Mouse (Mus musculus): ENCODE results near the gene Tbxa2r. TPM values are rescaled to one million over a fixed set of nuclear protein-coding genes. Genes with fewer than 3 reads are reported as not detected.

The Tbxa2r gene
- polyA plus RNA-seq, 1 experiment from 2014 or later, result 2.6 TPM

DNA sequence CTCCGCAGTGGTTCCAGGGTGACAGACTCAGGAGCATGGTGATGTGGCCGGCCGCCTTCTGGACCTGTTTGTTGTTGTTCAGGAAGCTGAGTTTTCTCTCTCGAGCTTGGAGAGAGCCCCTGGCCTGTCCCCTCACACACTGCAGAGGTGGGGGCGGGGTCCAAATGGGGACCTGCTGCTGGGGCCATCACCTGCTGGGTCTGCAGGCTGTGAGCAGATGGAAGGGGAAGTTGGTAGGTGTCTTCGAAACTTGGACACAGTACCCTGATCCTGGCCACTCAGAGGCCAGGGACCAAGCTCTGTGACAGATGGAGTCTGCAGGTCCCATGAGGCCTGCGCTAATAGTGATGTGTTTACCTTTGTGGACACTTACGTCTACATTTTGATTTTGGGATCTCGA lies 27.2 kb upstream of the Tbxa2r start:
- no peak for ATAC-seq
- no peak overlapping the region for H3K9ac ChIP-seq
- peaks cover 16% of the 10 kb centered on the region for H3K36me3 ChIP-seq (ENCODE audit: poor library complexity, severe bottlenecking)
- H3K4me3 ChIP-seq, result no peak overlapping the region
- H3K4me2 ChIP-seq, result no peak overlapping the region
- peaks cover 20% of the 10 kb centered on the region for H3K4me1 ChIP-seq
- H3K27me3 ChIP-seq, result no peaks in the 10 kb centered on the region
- H3K9me3 ChIP-seq (replicated peaks), result no peaks in the 10 kb centered on the region
- 89% methylated on average over 9 of the region's 9 CpGs for WGBS
- no peak overlapping the region for H3K27ac ChIP-seq

DNA sequence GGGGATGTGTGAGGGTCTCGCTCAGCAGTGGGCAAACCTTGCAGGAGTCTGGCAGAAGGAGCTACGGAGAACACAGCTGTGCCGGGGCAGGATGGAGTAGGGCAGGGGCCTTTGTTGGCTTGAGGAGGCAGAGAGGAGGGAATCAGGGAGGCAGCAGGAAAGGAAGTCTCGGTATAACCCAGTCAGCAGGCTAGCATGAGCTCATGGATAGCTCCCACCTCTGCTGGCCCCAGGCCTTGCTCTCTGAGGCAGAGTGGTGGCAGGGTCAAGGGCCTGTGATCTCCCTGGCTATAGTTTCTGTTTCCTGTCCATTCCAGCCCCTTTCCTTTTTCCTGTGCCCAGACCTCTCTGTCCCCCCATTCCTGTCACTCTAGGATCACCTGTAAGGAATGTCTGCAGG lies 26.2 kb upstream of the Tbxa2r start:
- Histone ChIP-seq H3K9me3 (replicated peaks) (no peaks in the 10 kb centered on the region), H3K27ac (peak overlapping the region; percentile 25; the same call in 1 of the 2 replicates), H3K9ac (peak overlapping the region; percentile 50), H3K36me3 (ENCODE audit: poor library complexity, severe bottlenecking) (peaks cover 22% of the 10 kb centered on the region), H3K4me3 (no peak overlapping the region), H3K27me3 (no peaks in the 10 kb centered on the region), H3K4me2 (no peak overlapping the region), H3K4me1 (peaks cover 16% of the 10 kb centered on the region)
- 78% methylated on average over 4 of the region's 4 CpGs for WGBS
- ATAC-seq, result no peak

DNA sequence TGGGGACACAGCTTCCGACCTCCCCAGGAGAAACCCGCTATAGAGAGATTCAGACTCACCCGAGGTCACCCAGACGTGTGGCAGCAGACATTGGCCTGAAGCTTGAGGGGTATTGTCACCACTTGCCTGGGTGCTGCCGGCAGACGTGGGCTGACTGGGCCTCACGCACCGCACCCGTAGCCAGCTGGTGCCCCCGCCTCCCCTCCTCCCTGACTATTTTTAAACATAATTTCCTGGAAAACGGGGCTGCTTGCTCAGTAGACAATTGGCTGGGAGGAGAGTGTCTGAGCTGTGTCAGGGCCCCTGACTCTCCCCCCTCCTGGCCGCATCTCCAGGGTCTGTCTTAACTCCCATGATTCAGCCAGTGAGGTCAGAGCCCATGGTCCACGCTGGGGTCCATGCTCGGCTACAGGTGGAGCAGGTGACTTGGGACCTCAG lies 25.7 kb upstream of the Tbxa2r start:
- H3K27ac ChIP-seq, result peak overlapping the region; percentile 35; the same call in 1 of the 2 replicates
- H3K9ac ChIP-seq, result peak overlapping the region; percentile 26; the same call in 1 of the 2 replicates
- no peak for ATAC-seq
- H3K9me3 ChIP-seq (replicated peaks), result no peaks in the 10 kb centered on the region
- H3K36me3 ChIP-seq (ENCODE audit: poor library complexity, severe bottlenecking), result peaks cover 28% of the 10 kb centered on the region
- no peak overlapping the region for H3K4me2 ChIP-seq
- WGBS, result 71% methylated on average over 14 of the region's 14 CpGs
- peaks cover 16% of the 10 kb centered on the region for H3K4me1 ChIP-seq
- H3K27me3 ChIP-seq, result no peaks in the 10 kb centered on the region
- H3K4me3 ChIP-seq, result no peak overlapping the region

DNA sequence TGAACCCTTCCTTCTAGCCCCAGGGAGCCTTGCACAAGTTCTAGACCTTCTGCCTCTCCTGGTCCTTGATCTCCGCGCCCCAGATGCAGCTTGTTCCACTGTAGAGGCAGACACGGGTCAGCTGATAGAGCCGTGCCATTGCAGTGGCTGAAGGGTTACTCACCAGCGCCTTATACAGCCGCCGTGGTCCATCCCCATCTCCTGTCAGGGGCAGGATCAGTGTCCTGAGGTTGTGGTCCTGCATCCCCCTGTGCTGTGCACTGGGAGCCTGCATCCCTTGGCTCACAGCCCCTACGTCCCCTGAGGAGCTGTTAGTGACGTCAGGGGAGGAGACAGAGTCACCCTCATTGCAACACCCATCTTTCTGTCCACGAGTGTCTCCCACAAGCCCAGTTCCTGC lies 25.3 kb upstream of the Tbxa2r start:
- no peak for ATAC-seq
- Histone ChIP-seq H3K4me2 (no peak overlapping the region), H3K4me3 (no peak overlapping the region), H3K36me3 (ENCODE audit: poor library complexity, severe bottlenecking) (peaks cover 29% of the 10 kb centered on the region), H3K27me3 (no peaks in the 10 kb centered on the region), H3K9me3 (replicated peaks) (no peaks in the 10 kb centered on the region), H3K4me1 (peaks cover 16% of the 10 kb centered on the region), H3K27ac (peak overlapping the region; percentile 35; the same call in 1 of the 2 replicates), H3K9ac (no peak overlapping the region)
- 78% methylated on average over 10 of the region's 10 CpGs for WGBS

DNA sequence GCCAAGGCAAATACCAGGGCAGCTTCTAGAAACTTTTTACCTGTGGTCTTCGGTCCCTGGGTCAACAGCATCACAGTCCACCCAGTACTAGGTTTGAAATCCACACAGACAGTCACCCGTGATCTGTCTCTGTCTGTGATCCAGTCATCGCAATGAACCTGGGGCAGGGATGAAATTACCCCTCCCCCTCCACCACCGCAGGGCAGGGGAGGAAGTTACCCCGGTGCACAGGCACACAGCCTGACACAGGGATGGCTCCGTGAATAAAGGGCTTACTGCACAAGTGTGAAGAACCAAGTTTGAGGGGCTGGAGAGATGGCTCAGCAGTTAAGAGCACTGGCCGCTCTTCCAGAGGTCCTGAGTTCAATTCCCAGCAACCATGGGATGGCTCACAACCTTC lies 24.8 kb upstream of the Tbxa2r start:
- no peak overlapping the region for H3K27ac ChIP-seq
- no peaks in the 10 kb centered on the region for H3K27me3 ChIP-seq
- no peaks in the 10 kb centered on the region for H3K9me3 ChIP-seq (replicated peaks)
- H3K9ac ChIP-seq, result no peak overlapping the region
- no peak overlapping the region for H3K4me2 ChIP-seq
- peaks cover 33% of the 10 kb centered on the region for H3K36me3 ChIP-seq (ENCODE audit: poor library complexity, severe bottlenecking)
- peaks cover 16% of the 10 kb centered on the region for H3K4me1 ChIP-seq
- no peak for ATAC-seq
- no peak overlapping the region for H3K4me3 ChIP-seq
- 87% methylated on average over 7 of the region's 7 CpGs for whole genome bisulfite sequencing

DNA sequence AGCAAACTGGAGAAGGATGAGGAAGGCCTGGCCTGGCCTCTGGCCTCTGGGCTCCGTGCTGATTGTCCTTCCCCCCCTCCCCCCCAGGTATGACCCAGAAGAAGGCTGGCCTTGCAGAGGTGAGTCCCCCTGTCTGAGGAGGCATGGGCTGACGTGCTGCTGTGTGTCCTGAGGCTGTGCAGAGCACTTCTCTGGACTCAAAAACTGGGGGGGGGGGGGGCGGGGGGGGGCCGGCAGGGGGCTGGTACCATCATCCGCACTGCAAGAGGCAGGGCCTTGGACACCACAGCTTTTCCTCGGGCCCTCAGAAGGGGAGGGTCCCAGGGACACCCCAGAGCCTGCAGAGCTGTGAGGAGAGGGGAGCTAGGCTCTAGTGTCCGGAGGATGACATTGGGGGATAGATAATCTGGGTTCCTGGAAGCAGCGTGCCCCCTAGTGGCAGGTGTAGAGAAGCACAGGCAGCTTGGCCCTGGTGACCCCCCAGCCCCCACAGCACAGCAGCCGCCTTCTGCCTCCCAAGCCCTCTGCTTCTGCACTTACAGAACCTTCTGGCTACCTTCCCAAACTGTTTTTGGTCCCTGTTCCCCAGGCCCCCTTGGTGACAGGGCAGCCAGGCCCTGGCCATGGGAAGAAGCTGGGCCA lies 23.8 kb upstream of the Tbxa2r start:
- Histone ChIP-seq H3K27me3 (no peaks in the 10 kb centered on the region), H3K9ac (no peak overlapping the region), H3K36me3 (ENCODE audit: poor library complexity, severe bottlenecking) (peaks cover 43% of the 10 kb centered on the region), H3K4me2 (no peak overlapping the region), H3K27ac (no peak overlapping the region), H3K4me3 (no peak overlapping the region), H3K4me1 (peaks cover 16% of the 10 kb centered on the region), H3K9me3 (replicated peaks) (no peaks in the 10 kb centered on the region)
- 27% methylated on average over 7 of the region's 9 CpGs for WGBS
- 0 out of 2 replicates have a peak, but pooled peaks have one; percentile 41 for ATAC-seq

DNA sequence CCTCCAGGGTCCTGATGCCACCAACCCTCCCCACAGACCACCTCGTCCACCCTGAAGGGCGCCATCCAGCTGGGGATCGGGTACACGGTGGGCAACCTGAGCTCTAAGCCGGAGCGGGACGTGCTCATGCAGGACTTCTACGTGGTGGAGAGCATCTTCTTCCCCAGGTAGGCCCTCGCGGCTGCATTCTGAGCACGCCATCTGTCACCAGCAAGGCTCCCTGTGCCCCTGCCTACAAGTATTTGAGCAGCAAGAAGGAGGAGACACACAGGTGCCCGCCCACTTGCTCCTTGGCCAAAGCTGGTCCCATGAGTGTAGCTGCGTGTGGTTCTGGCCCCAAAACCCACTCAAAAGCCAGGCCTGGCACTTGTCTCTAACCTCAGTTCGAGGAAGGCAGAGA lies 22.9 kb upstream of the Tbxa2r start:
- H3K4me3 ChIP-seq, result no peak overlapping the region
- no peak overlapping the region for H3K4me2 ChIP-seq
- ATAC-seq, result no peak
- WGBS, result 94% methylated on average over 14 of the region's 14 CpGs
- H3K9ac ChIP-seq, result no peak overlapping the region
- H3K9me3 ChIP-seq (replicated peaks), result no peaks in the 10 kb centered on the region
- no peaks in the 10 kb centered on the region for H3K27me3 ChIP-seq
- H3K36me3 ChIP-seq (ENCODE audit: poor library complexity, severe bottlenecking), result peaks cover 52% of the 10 kb centered on the region
- no peak overlapping the region for H3K27ac ChIP-seq
- peaks cover 16% of the 10 kb centered on the region for H3K4me1 ChIP-seq

DNA sequence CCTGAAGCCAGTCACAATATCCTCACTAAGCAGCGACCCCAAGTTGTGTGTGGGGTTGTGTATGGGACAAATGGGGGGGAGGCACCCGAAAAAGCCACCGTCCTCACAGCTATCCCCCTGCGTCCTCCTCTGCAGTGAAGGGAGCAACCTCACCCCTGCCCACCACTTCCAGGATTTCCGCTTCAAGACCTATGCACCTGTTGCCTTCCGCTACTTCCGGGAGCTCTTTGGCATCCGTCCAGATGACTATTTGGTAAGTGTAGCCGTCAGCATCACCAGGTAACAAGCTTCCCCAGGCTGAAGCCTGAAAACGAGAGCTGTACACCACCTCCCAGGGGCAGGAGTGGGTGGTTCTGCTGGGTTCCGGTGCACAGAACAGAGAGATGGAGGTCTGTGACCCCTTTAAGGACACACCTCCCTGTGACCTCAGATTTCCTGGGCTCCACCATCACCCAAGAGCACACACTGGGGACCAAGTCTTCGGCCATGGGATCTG lies 22.3 kb upstream of the Tbxa2r start:
- no peak overlapping the region for H3K27ac ChIP-seq
- peaks cover 16% of the 10 kb centered on the region for H3K4me1 ChIP-seq
- no peaks in the 10 kb centered on the region for H3K27me3 ChIP-seq
- H3K36me3 ChIP-seq (ENCODE audit: poor library complexity, severe bottlenecking), result peaks cover 58% of the 10 kb centered on the region
- H3K9me3 ChIP-seq (replicated peaks), result no peaks in the 10 kb centered on the region
- no peak for ATAC-seq
- no peak overlapping the region for H3K9ac ChIP-seq
- no peak overlapping the region for H3K4me2 ChIP-seq
- no peak overlapping the region for H3K4me3 ChIP-seq
- 91% methylated on average over 12 of the region's 12 CpGs for WGBS

DNA sequence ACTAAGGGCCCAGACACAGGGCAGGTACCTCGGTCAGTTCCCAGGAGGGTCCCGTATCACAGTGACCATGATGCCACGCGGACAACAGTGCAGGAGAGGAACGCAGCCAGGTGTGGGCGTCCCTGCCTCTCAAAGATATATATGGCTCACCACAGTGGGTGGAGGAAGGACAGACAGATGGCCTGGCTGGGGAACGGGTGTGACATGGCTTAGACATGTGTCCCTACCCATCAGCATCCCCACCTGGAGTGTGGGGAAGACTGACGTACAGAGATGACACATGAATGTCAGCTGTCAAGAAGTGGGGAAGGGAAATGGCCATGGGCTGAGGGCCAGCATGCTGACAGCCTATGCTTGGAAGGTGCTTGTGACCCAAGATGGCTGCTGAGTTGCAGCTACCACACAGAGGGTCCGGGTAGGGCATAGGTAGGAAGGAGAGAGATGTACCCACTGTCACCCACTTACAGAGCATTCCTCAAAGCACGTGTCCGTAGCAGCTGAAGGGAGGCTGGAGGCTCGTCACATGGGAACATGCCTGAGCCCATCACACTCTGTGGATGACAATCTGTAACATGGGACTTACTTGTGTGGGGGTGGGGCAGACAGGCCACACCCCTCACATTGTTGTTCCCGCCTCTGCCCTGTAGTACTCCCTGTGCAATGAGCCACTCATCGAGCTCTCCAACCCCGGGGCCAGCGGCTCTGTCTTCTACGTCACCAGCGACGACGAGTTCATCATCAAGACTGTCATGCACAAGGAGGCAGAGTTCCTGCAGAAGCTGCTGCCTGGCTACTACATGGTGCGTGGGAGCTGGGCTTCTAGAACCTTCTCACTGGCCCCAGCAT lies 21.5 kb upstream of the Tbxa2r start:
- H3K27me3 ChIP-seq, result no peaks in the 10 kb centered on the region
- H3K4me1 ChIP-seq, result peaks cover 14% of the 10 kb centered on the region
- peaks cover 66% of the 10 kb centered on the region for H3K36me3 ChIP-seq (ENCODE audit: poor library complexity, severe bottlenecking)
- no peak overlapping the region for H3K4me2 ChIP-seq
- no peak for ATAC-seq
- H3K9me3 ChIP-seq (replicated peaks), result no peaks in the 10 kb centered on the region
- H3K27ac ChIP-seq, result no peak overlapping the region
- H3K9ac ChIP-seq, result no peak overlapping the region
- H3K4me3 ChIP-seq, result no peak overlapping the region
- 95% methylated on average over 21 of the region's 21 CpGs for WGBS

DNA sequence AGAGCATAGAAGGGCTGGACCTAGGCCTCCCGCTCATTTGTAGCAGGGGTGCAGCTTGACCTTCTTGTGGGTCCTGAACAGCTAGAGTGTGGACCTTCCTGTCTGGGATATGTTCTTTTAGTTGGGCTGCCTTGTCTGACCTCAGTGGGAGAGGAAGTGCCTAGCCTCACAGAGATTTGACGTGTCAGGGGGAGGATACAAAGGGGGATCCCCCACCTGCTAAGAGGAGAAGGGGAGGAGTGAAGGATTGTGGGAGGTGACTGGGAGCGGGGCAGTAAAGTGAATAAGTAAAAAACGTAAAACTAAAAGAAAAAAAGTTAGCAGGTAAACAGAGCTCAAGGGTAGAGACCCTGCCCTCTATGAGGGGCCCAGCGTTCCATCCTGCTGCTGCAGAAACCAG lies 19.0 kb upstream of the Tbxa2r start:
- Histone ChIP-seq H3K4me3 (no peak overlapping the region), H3K4me1 (no peaks in the 10 kb centered on the region), H3K4me2 (no peak overlapping the region), H3K36me3 (ENCODE audit: poor library complexity, severe bottlenecking) (peaks cover 91% of the 10 kb centered on the region), H3K27ac (no peak overlapping the region), H3K9me3 (replicated peaks) (no peaks in the 10 kb centered on the region), H3K27me3 (no peaks in the 10 kb centered on the region), H3K9ac (no peak overlapping the region)
- ATAC-seq, result no peak
- WGBS, result 90% methylated on average over 5 of the region's 5 CpGs

DNA sequence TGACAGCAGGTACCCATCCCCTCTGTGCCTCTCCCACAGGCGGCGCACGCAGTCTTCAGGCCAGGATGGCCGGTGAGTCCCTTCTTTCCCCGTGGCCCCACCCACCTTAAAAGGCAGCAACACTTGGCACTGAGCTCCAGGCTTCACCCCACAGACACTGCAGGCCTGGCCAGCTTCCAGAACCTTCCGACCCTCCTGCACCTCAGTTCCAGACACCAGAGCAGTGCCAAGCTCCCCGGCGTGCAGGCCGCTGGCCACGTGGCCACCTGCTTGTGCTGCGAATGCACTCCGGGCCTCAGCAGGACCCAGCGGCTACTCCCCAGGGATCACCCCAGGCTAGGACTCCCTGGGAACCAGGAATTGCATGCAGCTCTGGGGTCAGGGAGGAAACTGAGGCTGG lies 14.9 kb upstream of the Tbxa2r start:
- peaks cover 12% of the 10 kb centered on the region for H3K4me1 ChIP-seq
- peaks cover 94% of the 10 kb centered on the region for H3K36me3 ChIP-seq (ENCODE audit: poor library complexity, severe bottlenecking)
- H3K27ac ChIP-seq, result no peak overlapping the region
- no peak overlapping the region for H3K9ac ChIP-seq
- no peak overlapping the region for H3K4me2 ChIP-seq
- no peak for ATAC-seq
- 93% methylated on average over 13 of the region's 13 CpGs for whole genome bisulfite sequencing
- H3K4me3 ChIP-seq, result no peak overlapping the region
- no peaks in the 10 kb centered on the region for H3K27me3 ChIP-seq
- no peaks in the 10 kb centered on the region for H3K9me3 ChIP-seq (replicated peaks)

DNA sequence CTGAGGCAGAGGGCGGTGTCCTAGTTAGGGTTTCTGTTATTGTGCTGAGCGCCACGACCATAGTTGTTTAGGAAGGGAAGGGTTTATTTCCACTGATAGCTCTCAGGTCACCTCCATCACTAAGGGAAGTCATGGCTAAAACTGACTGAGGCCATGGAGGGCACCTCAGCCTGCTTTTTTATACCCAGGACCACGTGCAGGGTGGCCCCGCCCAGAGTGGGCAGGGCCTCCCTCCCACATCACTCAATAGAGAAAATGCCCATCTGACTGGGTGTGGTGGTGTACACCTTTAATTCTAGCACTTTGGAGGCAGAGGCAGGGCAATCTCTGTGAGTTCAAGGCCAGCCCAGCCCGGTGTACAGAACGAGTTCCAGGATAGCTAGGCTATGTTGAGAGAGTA lies 14.3 kb upstream of the Tbxa2r start:
- ATAC-seq, result no peak
- Histone ChIP-seq H3K27me3 (no peaks in the 10 kb centered on the region), H3K9me3 (replicated peaks) (no peaks in the 10 kb centered on the region), H3K27ac (no peak overlapping the region), H3K4me1 (peaks cover 19% of the 10 kb centered on the region), H3K4me3 (no peak overlapping the region), H3K4me2 (no peak overlapping the region), H3K9ac (no peak overlapping the region), H3K36me3 (ENCODE audit: poor library complexity, severe bottlenecking) (peaks cover 91% of the 10 kb centered on the region)
- 82% methylated on average over 7 of the region's 7 CpGs for WGBS
